Mouse (Mus musculus): Measurements from ENCODE around the gene Kcnip4. TPM values are rescaled to one million over a fixed set of nuclear protein-coding genes. Genes with fewer than 3 reads are reported as not detected.

Gene Kcnip4
- polyA plus RNA-seq, 1 experiment = 0.12 TPM

DNA sequence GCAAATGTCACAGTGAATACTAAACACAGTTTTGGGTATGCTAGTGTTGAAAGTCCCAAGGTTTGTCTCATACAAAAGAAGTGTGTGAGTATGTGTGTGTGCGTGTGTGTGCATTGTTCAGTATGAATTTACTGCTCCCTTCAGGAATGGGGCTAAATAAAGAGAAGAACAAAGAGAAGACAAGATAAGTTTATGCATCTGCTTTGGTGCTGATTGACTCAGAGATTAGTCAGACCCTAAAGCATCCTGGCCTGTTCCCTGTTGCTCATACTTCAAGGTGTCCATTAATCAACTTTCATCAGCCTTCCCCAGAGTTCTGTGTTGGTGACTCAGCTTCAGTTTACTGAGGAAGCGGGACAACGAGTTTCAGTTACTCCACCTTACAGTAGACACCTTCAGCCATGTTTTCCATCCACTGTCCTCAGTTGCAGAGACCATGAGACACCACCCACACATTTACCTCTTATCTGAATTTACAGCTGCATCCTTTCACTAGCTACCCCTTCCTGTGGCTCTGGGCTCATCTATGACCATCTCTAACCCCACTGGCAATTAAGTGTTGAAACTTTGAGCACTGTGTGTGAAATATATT lies 960.6 kb downstream of the Kcnip4 start:
- H3ac ChIP-seq (ENCODE audit: control insufficient read depth, insufficient read length, low read depth) = no peak overlapping the region
- no peaks in the 10 kb centered on the region for H3K79me3 ChIP-seq (ENCODE audit: low read depth)
- peak; percentile 31 for TF ChIP-seq MYOD1 (IDR thresholded peaks at IDR 0.05; ENCODE audit: control insufficient read depth, insufficient read length, low read depth)
- TF ChIP-seq USF1 (IDR thresholded peaks at IDR 0.05; ENCODE audit: low read depth) = no peak
- H3K79me2 ChIP-seq (ENCODE audit: control insufficient read depth, insufficient read depth) = no peaks in the 10 kb centered on the region
- no peak overlapping the region for H3K4me3 ChIP-seq (ENCODE audit: insufficient read depth, poor library complexity, severe bottlenecking)
- no peaks in the 10 kb centered on the region for H3K27me3 ChIP-seq (ENCODE audit: control insufficient read depth, insufficient read depth, insufficient read length)
- H3K36me3 ChIP-seq (ENCODE audit: control insufficient read depth, insufficient read depth) = no peaks in the 10 kb centered on the region

GRCm38 (mm10) chr5:48551753-48552152 lies 973.0 kb downstream of the Kcnip4 start:
- no peaks in the 10 kb centered on the region for H3K36me3 ChIP-seq (ENCODE audit: control insufficient read depth, insufficient read depth)
- no peak overlapping the region for H3ac ChIP-seq (ENCODE audit: control insufficient read depth, insufficient read length, low read depth)
- H3K79me2 ChIP-seq (ENCODE audit: control insufficient read depth, insufficient read depth) = no peaks in the 10 kb centered on the region
- no peak overlapping the region for H3K4me3 ChIP-seq (ENCODE audit: insufficient read depth, poor library complexity, severe bottlenecking)
- H3K27me3 ChIP-seq (ENCODE audit: control insufficient read depth, insufficient read depth, insufficient read length) = no peaks in the 10 kb centered on the region
- no peaks in the 10 kb centered on the region for H3K79me3 ChIP-seq (ENCODE audit: low read depth)
- TF ChIP-seq CTCF (IDR thresholded peaks at IDR 0.05; ENCODE audit: control insufficient read depth, insufficient read depth, insufficient read length) = no peak
- no peak for TF ChIP-seq MAX (IDR thresholded peaks at IDR 0.05)
- no peak for TF ChIP-seq MYOD1 (IDR thresholded peaks at IDR 0.05; ENCODE audit: control insufficient read depth, insufficient read length, low read depth)
- TF ChIP-seq MYOG (IDR thresholded peaks at IDR 0.05; ENCODE audit: control insufficient read depth, extremely low read depth, insufficient read length) = no peak
- TF ChIP-seq FOSL1 (IDR thresholded peaks at IDR 0.05; ENCODE audit: insufficient read depth, low read length, poor library complexity, severe bottlenecking) = no peak
- TF ChIP-seq CEBPB (IDR thresholded peaks at IDR 0.05; ENCODE audit: low read depth) = no peak
- no peak for TF ChIP-seq USF1 (IDR thresholded peaks at IDR 0.05; ENCODE audit: low read depth)

- Histone ChIP-seq H3K79me3 (ENCODE audit: low read depth) (no peaks in the 10 kb centered on the region), H3K27me3 (ENCODE audit: control insufficient read depth, insufficient read depth, insufficient read length) (no peaks in the 10 kb centered on the region), H3K79me2 (ENCODE audit: control insufficient read depth, insufficient read depth) (no peaks in the 10 kb centered on the region), H3K36me3 (ENCODE audit: control insufficient read depth, insufficient read depth) (no peaks in the 10 kb centered on the region), H3ac (ENCODE audit: control insufficient read depth, insufficient read length, low read depth) (no peak overlapping the region), H3K4me3 (ENCODE audit: insufficient read depth, poor library complexity, severe bottlenecking) (no peak overlapping the region)
- TF ChIP-seq FOSL1 (IDR thresholded peaks at IDR 0.05; ENCODE audit: insufficient read depth, low read length, poor library complexity, severe bottlenecking) = no peak
- no peak for TF ChIP-seq USF1 (IDR thresholded peaks at IDR 0.05; ENCODE audit: low read depth)
- no peak for TF ChIP-seq CTCF (IDR thresholded peaks at IDR 0.05; ENCODE audit: control insufficient read depth, insufficient read depth, insufficient read length)
- no peak for TF ChIP-seq MYOG (IDR thresholded peaks at IDR 0.05; ENCODE audit: control insufficient read depth, extremely low read depth, insufficient read length)
- TF ChIP-seq CEBPB (IDR thresholded peaks at IDR 0.05; ENCODE audit: low read depth) = no peak
- no peak for TF ChIP-seq MYOD1 (IDR thresholded peaks at IDR 0.05; ENCODE audit: control insufficient read depth, insufficient read length, low read depth)
- TF ChIP-seq MAX (IDR thresholded peaks at IDR 0.05) = no peak
These were observed 978.9 kb downstream of the Kcnip4 start for GRCm38 (mm10) chr5:48545825-48546224.

DNA sequence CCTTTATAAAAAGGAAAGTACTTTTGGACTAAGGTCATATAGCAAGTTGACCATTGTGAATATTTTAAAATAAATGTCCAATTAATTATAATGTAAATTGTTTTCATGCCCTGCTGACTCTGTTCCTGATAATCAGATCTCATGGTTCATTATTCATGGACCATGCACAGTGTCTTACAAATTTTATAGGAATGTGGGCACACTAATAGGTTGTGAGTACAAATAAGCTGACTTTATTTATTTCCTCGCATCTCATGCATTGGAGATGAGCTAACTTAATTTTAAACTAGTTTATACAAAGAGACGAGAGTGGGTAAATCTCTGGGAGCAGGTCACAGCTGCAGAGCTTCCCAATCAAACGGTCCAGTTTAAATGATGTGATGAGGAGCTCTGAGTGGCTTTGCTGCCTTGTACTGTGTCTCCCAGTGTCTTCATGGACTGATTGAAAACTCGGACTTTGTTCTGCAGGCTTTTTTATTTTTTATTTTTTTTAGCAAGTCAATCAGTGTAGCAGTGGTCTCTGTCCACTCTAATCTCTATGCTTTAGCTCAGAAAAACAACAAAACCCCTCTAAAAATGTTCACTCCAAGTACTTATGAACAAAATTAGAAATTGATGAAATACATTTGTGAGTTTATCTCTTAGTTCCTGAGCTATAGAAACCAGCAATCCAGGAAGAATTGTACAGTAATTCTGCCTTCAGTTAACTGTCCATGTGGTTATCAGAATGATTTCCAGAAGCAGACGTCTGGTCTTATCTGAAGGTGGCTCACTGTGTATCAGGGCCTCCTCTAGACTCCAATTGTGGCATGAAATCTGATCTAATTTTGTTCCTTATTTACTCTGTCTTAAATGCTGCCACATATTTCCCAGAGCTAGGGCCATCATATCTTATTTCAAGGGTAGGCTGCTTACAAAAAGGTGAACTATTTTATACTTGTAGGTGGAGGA lies 979.6 kb downstream of the Kcnip4 start:
- no peak for TF ChIP-seq CTCF (IDR thresholded peaks at IDR 0.05; ENCODE audit: control insufficient read depth, insufficient read depth, insufficient read length)
- no peak for TF ChIP-seq MAX (IDR thresholded peaks at IDR 0.05)
- no peak for TF ChIP-seq USF1 (IDR thresholded peaks at IDR 0.05; ENCODE audit: low read depth)
- no peak for TF ChIP-seq MYOG (IDR thresholded peaks at IDR 0.05; ENCODE audit: control insufficient read depth, extremely low read depth, insufficient read length)
- no peak for TF ChIP-seq MYOD1 (IDR thresholded peaks at IDR 0.05; ENCODE audit: control insufficient read depth, insufficient read length, low read depth)
- H3ac ChIP-seq (ENCODE audit: control insufficient read depth, insufficient read length, low read depth) = no peak overlapping the region
- H3K36me3 ChIP-seq (ENCODE audit: control insufficient read depth, insufficient read depth) = no peaks in the 10 kb centered on the region
- no peak overlapping the region for H3K4me3 ChIP-seq (ENCODE audit: insufficient read depth, poor library complexity, severe bottlenecking)
- H3K79me3 ChIP-seq (ENCODE audit: low read depth) = no peaks in the 10 kb centered on the region
- H3K27me3 ChIP-seq (ENCODE audit: control insufficient read depth, insufficient read depth, insufficient read length) = no peaks in the 10 kb centered on the region
- no peaks in the 10 kb centered on the region for H3K79me2 ChIP-seq (ENCODE audit: control insufficient read depth, insufficient read depth)

DNA sequence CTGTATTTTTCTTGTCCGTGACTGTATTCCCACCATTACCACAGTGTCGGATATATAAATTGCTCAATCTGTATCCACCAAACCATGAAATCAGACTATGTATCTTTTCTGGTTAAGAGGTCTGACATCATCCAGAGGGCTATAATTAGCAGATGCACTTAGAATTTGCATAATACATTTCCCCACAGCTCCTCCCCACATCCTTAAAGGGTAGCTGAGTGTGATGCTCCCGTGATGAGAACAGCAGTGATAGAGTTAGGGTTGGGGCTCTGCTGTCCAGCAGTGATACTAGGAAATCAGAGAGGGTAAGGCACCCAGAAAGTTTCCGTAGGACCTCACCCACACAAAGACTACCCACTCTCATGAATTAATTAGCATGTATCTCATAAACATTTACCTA lies 1006.7 kb downstream of the Kcnip4 start:
- Histone ChIP-seq H3K79me2 (ENCODE audit: control insufficient read depth, insufficient read depth) (no peaks in the 10 kb centered on the region), H3ac (ENCODE audit: control insufficient read depth, insufficient read length, low read depth) (no peak overlapping the region), H3K79me3 (ENCODE audit: low read depth) (no peaks in the 10 kb centered on the region), H3K36me3 (ENCODE audit: control insufficient read depth, insufficient read depth) (no peaks in the 10 kb centered on the region), H3K27me3 (ENCODE audit: control insufficient read depth, insufficient read depth, insufficient read length) (no peaks in the 10 kb centered on the region), H3K4me3 (ENCODE audit: insufficient read depth, poor library complexity, severe bottlenecking) (no peak overlapping the region)
- TF ChIP-seq USF1 (IDR thresholded peaks at IDR 0.05; ENCODE audit: low read depth) (no peak), CEBPB (IDR thresholded peaks at IDR 0.05; ENCODE audit: low read depth) (no peak), MYOD1 (IDR thresholded peaks at IDR 0.05; ENCODE audit: control insufficient read depth, insufficient read length, low read depth) (no peak), MAX (IDR thresholded peaks at IDR 0.05) (no peak), MYOG (IDR thresholded peaks at IDR 0.05; ENCODE audit: control insufficient read depth, extremely low read depth, insufficient read length) (no peak), CTCF (IDR thresholded peaks at IDR 0.05; ENCODE audit: control insufficient read depth, insufficient read depth, insufficient read length) (no peak), FOSL1 (IDR thresholded peaks at IDR 0.05; ENCODE audit: insufficient read depth, low read length, poor library complexity, severe bottlenecking) (no peak)
